In the genomic region with DNA sequence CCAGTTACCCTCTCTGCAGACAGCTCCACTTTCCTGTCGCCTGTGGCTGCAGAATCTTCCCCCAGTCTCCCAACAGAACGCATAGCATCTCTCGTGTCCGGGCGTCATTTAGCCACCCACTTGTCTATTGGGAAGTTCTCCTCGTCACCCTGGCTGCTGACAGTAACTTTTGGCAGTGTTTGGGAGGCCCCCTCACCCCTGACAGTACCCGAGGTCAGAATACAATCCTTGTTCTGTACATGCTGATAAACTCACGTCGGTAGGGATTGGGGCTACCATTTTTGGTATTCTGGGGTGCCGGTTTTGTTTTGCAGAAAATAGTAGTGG, we compare ENCODE assay signal across 8 mouse cellular contexts. TPM values are rescaled to one million over a fixed set of nuclear protein-coding genes. Genes with fewer than 3 reads are reported as not detected.
A peak's percentile ranks its signal among the peaks of the same experiment; 100 is the strongest.
DNase-seq lines count a peak whose midpoint lies in the region; ATAC-seq and TF ChIP-seq lines count a peak whose summit lies in the region.

No protein-coding gene starts in this region.

- WGBS in embryonic facial prominence, embryonic 10.5 days: 2% methylated on average over 10 of the region's 10 CpGs
- under 1% methylated on average over 10 of the region's 10 CpGs for WGBS in intestine, embryonic 14.5 days
- 1% methylated on average over 10 of the region's 10 CpGs for WGBS in midbrain, embryonic 12.5 days

- peak overlapping the region; percentile 97 for H3K9ac ChIP-seq in ES-E14 (ENCODE audit: insufficient read depth, low read depth, low read length, poor library complexity, severe bottlenecking)
- H3K9ac ChIP-seq in intestine, embryonic 14.5 days (ENCODE audit: low read length): peak overlapping the region; percentile 79
- H3K9ac ChIP-seq in midbrain, embryonic 12.5 days (replicated peaks): peak overlapping the region; percentile 91

- peaks cover 5 to 12% of the 10 kb centered on the region in 2 experiments; a peak in 1 of 4 replicates for H3K4me1 ChIP-seq in ES-E14 (ENCODE audit: control insufficient read depth in 2 of 2, insufficient read depth in 2 of 2, low read length in 2 of 2, poor library complexity in 1 of 2)
- peaks cover 39% of the 10 kb centered on the region for H3K4me1 ChIP-seq in embryonic facial prominence, embryonic 10.5 days
- H3K4me1 ChIP-seq in intestine, embryonic 14.5 days (replicated peaks; ENCODE audit: control insufficient read depth, insufficient read depth, low read length): peaks cover 29% of the 10 kb centered on the region
- peaks cover 21% of the 10 kb centered on the region for H3K4me1 ChIP-seq in midbrain, embryonic 12.5 days

- H3K27ac ChIP-seq in ES-E14 (ENCODE audit: insufficient read depth, low read depth, low read length, poor library complexity, severe bottlenecking): peak overlapping the region; percentile 94
- peak overlapping the region; percentile 96 for H3K27ac ChIP-seq in embryonic facial prominence, embryonic 10.5 days (replicated peaks)
- peak overlapping the region; percentile 96 for H3K27ac ChIP-seq in intestine, embryonic 14.5 days (ENCODE audit: low read depth)
- peak overlapping the region; percentile 99 for H3K27ac ChIP-seq in midbrain, embryonic 12.5 days (replicated peaks)

- no peak for ATAC-seq in intestine, embryonic 14.5 days (replicated peaks; ENCODE audit: low FRiP score, low TSS enrichment, low read depth)
- ATAC-seq in midbrain, embryonic 12.5 days (ENCODE audit: low FRiP score, low read depth): no peak

- H3K27me3 ChIP-seq in embryonic facial prominence, embryonic 10.5 days (replicated peaks; ENCODE audit: low read depth, poor library complexity, severe bottlenecking): no peaks in the 10 kb centered on the region
- H3K27me3 ChIP-seq in intestine, embryonic 14.5 days (replicated peaks; ENCODE audit: control insufficient read depth, insufficient read depth, low read length): no peaks in the 10 kb centered on the region
- no peaks in the 10 kb centered on the region for H3K27me3 ChIP-seq in midbrain, embryonic 12.5 days

- DNase-seq in layer of hippocampus, adult 11-12 months (ENCODE audit: low spot score): peak; percentile 36
- DNase-seq in layer of hippocampus, adult 9-11 months: no peak
- no peak for DNase-seq in ES-E14 (ENCODE audit: low read depth, low spot score)
- DNase-seq in embryonic facial prominence, embryonic 10.5 days (ENCODE audit: low spot score): no peak
- peak; percentile 75 for DNase-seq in intestine, embryonic 14.5 days (ENCODE audit: low spot score)
- DNase-seq in c-Kit-positive CD71-positive TER-119-positive erythroid progenitor cells, embryonic 14.5 days (ENCODE audit: low spot score): no peak
- no peak for DNase-seq in kidney, postnatal 4 days

- no peaks in the 10 kb centered on the region for H3K9me3 ChIP-seq in ES-E14 (ENCODE audit: control insufficient read depth, insufficient read depth, low read depth, low read length)
- H3K9me3 ChIP-seq in embryonic facial prominence, embryonic 10.5 days: no peaks in the 10 kb centered on the region
- no peaks in the 10 kb centered on the region for H3K9me3 ChIP-seq in intestine, embryonic 14.5 days (ENCODE audit: control insufficient read depth, low read length)
- no peaks in the 10 kb centered on the region for H3K9me3 ChIP-seq in midbrain, embryonic 12.5 days

- peak overlapping the region; percentile 95 to 99 for H3K4me3 ChIP-seq in ES-E14 (ENCODE audit: insufficient read depth in 1 of 2, low read depth in 1 of 2, low read length in 2 of 2, poor library complexity in 1 of 2, severe bottlenecking in 1 of 2)
- peak overlapping the region; percentile 90 for H3K4me3 ChIP-seq in embryonic facial prominence, embryonic 10.5 days
- peak overlapping the region; percentile 77 for H3K4me3 ChIP-seq in intestine, embryonic 14.5 days (ENCODE audit: low read depth, low read length)
- H3K4me3 ChIP-seq in midbrain, embryonic 12.5 days: peak overlapping the region; percentile 91

- H3K36me3 ChIP-seq in ES-E14 (ENCODE audit: control insufficient read depth, insufficient read depth, low read length, poor library complexity, severe bottlenecking): no peaks in the 10 kb centered on the region
- H3K36me3 ChIP-seq in embryonic facial prominence, embryonic 10.5 days (replicated peaks): peaks cover 32% of the 10 kb centered on the region
- H3K36me3 ChIP-seq in intestine, embryonic 14.5 days (ENCODE audit: control insufficient read depth, insufficient read depth, low read length): peaks cover 18% of the 10 kb centered on the region; the same call in 1 of the 2 replicates
- H3K36me3 ChIP-seq in midbrain, embryonic 12.5 days: no peaks in the 10 kb centered on the region; the same call in 1 of the 2 replicates

- H3K4me2 ChIP-seq in intestine, embryonic 14.5 days (ENCODE audit: low read length): peak overlapping the region; percentile 64
- H3K4me2 ChIP-seq in midbrain, embryonic 12.5 days (replicated peaks): peak overlapping the region; percentile 70

- in situ Hi-C loops in ES-E14 (cut with MboI; ENCODE audit: low sequenced_read_pairs in 2 of 2, unreplicated experiment in 2 of 2): no loop called here

TF ChIP-seq in ES-E14, 5 proteins besides CTCF, POLR2A, EP300 and RAD21:
- TF ChIP-seq MAFK (IDR thresholded peaks at IDR 0.05; ENCODE audit: insufficient read depth, low read depth, low read length) (no peak), ZC3H11A (IDR thresholded peaks at IDR 0.05; ENCODE audit: borderline replicate concordance, low read depth, low read length) (no peak), ZNF384 (IDR thresholded peaks at IDR 0.05; ENCODE audit: low read depth, low read length) (no peak)

RNA-seq across cellular contexts. Expression of a gene that starts 1.7 kb away (rescaled TPM):
- 36.3 and 40.9 TPM in 2 replicates for total RNA-seq in ES-E14 (2012; rRNA removed)
- polyA plus RNA-seq in embryonic facial prominence, embryonic 10.5 days (2016; fragmentation: Nextera tagmentation; extraction: Ambion mirVana): 57.2 and 58.2 TPM in 2 replicates
- 59.9 and 63.1 TPM in 2 replicates for polyA plus RNA-seq in intestine, embryonic 14.5 days (2014; fragmentation: Nextera tagmentation; extraction: Ambion mirVana)
- polyA plus RNA-seq in midbrain, embryonic 12.5 days (2016; fragmentation: Nextera tagmentation; extraction: Ambion mirVana): 51.1 and 55.4 TPM in 2 replicates

RNA-seq across cellular contexts. Expression of a gene that starts 50.7 kb away (rescaled TPM):
- 47.9 and 49.5 TPM in 2 replicates for total RNA-seq in ES-E14 (2012; rRNA removed)
- 52.9 and 53.9 TPM in 2 replicates for polyA plus RNA-seq in embryonic facial prominence, embryonic 10.5 days (2016; fragmentation: Nextera tagmentation; extraction: Ambion mirVana)
- 51.0 and 52.3 TPM in 2 replicates for polyA plus RNA-seq in intestine, embryonic 14.5 days (2014; fragmentation: Nextera tagmentation; extraction: Ambion mirVana)
- polyA plus RNA-seq in midbrain, embryonic 12.5 days (2016; fragmentation: Nextera tagmentation; extraction: Ambion mirVana): 72.1 and 75.1 TPM in 2 replicates

RNA-seq across cellular contexts. Expression of a gene that starts 56.7 kb away (rescaled TPM):
- total RNA-seq in ES-E14 (2012; rRNA removed): 28.7 and 35.2 TPM in 2 replicates
- polyA plus RNA-seq in embryonic facial prominence, embryonic 10.5 days (2016; fragmentation: Nextera tagmentation; extraction: Ambion mirVana): 18.7 and 19.1 TPM in 2 replicates
- polyA plus RNA-seq in intestine, embryonic 14.5 days (2014; fragmentation: Nextera tagmentation; extraction: Ambion mirVana): 19.2 and 22.0 TPM in 2 replicates
- polyA plus RNA-seq in midbrain, embryonic 12.5 days (2016; fragmentation: Nextera tagmentation; extraction: Ambion mirVana): 24.2 and 25.8 TPM in 2 replicates

Comparison
In these comparisons a context has a peak if more than half of its experiments do, and no peak if none do; other contexts are left out.
1. DNase-seq: peak in layer of hippocampus, adult 11-12 months (single experiment) and intestine, embryonic 14.5 days (single experiment); none in layer of hippocampus, adult 9-11 months (single experiment), ES-E14 (single experiment), embryonic facial prominence, embryonic 10.5 days (single experiment), c-Kit-positive CD71-positive TER-119-positive erythroid progenitor cells, embryonic 14.5 days (single experiment) and kidney, postnatal 4 days (0 of 2).
2. Peak in every context shown above with its lines, with median percentiles within 50 percentile points of each other: H3K27ac ChIP-seq, H3K4me3 ChIP-seq and H3K9ac ChIP-seq.